Mouse (Mus musculus) left cerebral cortex, adult 11 months (tissue): Measurements from ENCODE around the gene Gpr183.

ENCODE experiments used
- DNase-seq: peaks from one replicate; pipeline ENCODE4 v3.0.0; 2022; ENCODE audit warnings: low spot score

Gpr183 gene

GRCm38 (mm10) chr14:121957176-121957871, 7.7 kb downstream of the Gpr183 start:
- DNase-seq, result no peak

GRCm38 (mm10) chr14:121956291-121956690, 8.7 kb downstream of the Gpr183 start:
- no peak for DNase-seq

GRCm38 (mm10) chr14:121955176-121955795, 9.7 kb downstream of the Gpr183 start:
- no peak for DNase-seq

- DNase-seq, result no peak
Observed at GRCm38 (mm10) chr14:121954608-121955007, 10.4 kb downstream of the Gpr183 start.

GRCm38 (mm10) chr14:121954129-121954528, 10.9 kb downstream of the Gpr183 start:
- no peak for DNase-seq

- DNase-seq, result no peak
Observed at GRCm38 (mm10) chr14:121952046-121952400, 13.0 kb downstream of the Gpr183 start.

- DNase-seq, result no peak
Observed at GRCm38 (mm10) chr14:121951399-121952045, 13.5 kb downstream of the Gpr183 start.

- no peak for DNase-seq
Observed at GRCm38 (mm10) chr14:121949897-121950296, 15.1 kb downstream of the Gpr183 start.

GRCm38 (mm10) chr14:121949436-121949835, 15.6 kb downstream of the Gpr183 start:
- DNase-seq, result no peak

- DNase-seq, result no peak
Observed at GRCm38 (mm10) chr14:121947966-121948365, 17.0 kb downstream of the Gpr183 start.

- no peak for DNase-seq
Observed at GRCm38 (mm10) chr14:121947201-121947760, 17.7 kb downstream of the Gpr183 start.

GRCm38 (mm10) chr14:121946728-121947127, 18.3 kb downstream of the Gpr183 start:
- DNase-seq, result no peak

GRCm38 (mm10) chr14:121946131-121946530, 18.9 kb downstream of the Gpr183 start:
- no peak for DNase-seq

- no peak for DNase-seq
Observed at GRCm38 (mm10) chr14:121939582-121939981, 25.4 kb downstream of the Gpr183 start.

GRCm38 (mm10) chr14:121938256-121939191, 26.5 kb downstream of the Gpr183 start:
- DNase-seq, result no peak

GRCm38 (mm10) chr14:121937601-121938255, 27.3 kb downstream of the Gpr183 start:
- DNase-seq, result no peak

- DNase-seq, result no peak
Observed at GRCm38 (mm10) chr14:121936856-121937255, 28.1 kb downstream of the Gpr183 start.

GRCm38 (mm10) chr14:121936356-121936755, 28.6 kb downstream of the Gpr183 start:
- DNase-seq, result no peak

- DNase-seq, result no peak
Observed at GRCm38 (mm10) chr14:121934597-121934946, 30.4 kb downstream of the Gpr183 start.

- DNase-seq, result no peak
Observed at GRCm38 (mm10) chr14:121933906-121934596, 30.9 kb downstream of the Gpr183 start.

- DNase-seq, result no peak
Observed at GRCm38 (mm10) chr14:121932180-121932579, 32.8 kb downstream of the Gpr183 start.
